Mouse (Mus musculus): Measurements from ENCODE around the gene Atf6b. TPM values are rescaled to one million over a fixed set of nuclear protein-coding genes. Genes with fewer than 3 reads are reported as not detected.

The Atf6b gene
- polyA plus RNA-seq, 2 experiments = 11.3 to 15.5 TPM

GRCm38 (mm10) chr17:34626062-34626772 is 20.7 kb upstream of the Atf6b start:
- DNase-seq (ENCODE audit: low read depth in 3 of 3, low spot score in 3 of 3) (no peak), ATAC-seq (ENCODE audit: insufficient read depth) (no peak)
- Histone ChIP-seq H3K27me3 (ENCODE audit: control insufficient read depth, insufficient read depth, low read length) (peaks cover 33% of the 10 kb centered on the region), H3K4me3 (ENCODE audit: insufficient read depth in 1 of 2, low read depth in 2 of 2, low read length in 2 of 2) (peak overlapping the region; percentile 74 to 84), H3K27ac (no peak overlapping the region), H3K4me2 (ENCODE audit: low read depth) (peak overlapping the region; percentile 88), H3K9me3 (ENCODE audit: control insufficient read depth, low read length) (no peaks in the 10 kb centered on the region), H3K9ac (replicated peaks) (peak overlapping the region; percentile 68), H3K4me1 (replicated peaks; ENCODE audit: control insufficient read depth in 2 of 2, insufficient read depth in 2 of 2, low read length in 1 of 2) (peaks cover 4 to 9% of the 10 kb centered on the region in 2 experiments), H3K36me3 (replicated peaks; ENCODE audit: control insufficient read depth, insufficient read depth, low read depth) (no peaks in the 10 kb centered on the region)
- TF ChIP-seq CTCF (IDR thresholded peaks at IDR 0.05; ENCODE audit: low read depth) (no peak), EP300 (IDR thresholded peaks at IDR 0.05; ENCODE audit: low read depth) (no peak)
- WGBS (ENCODE audit: insufficient replicate concordance) = 46% methylated on average over 16 of the region's 16 CpGs

- Histone ChIP-seq H3K9me3 (ENCODE audit: control insufficient read depth, low read length) (no peaks in the 10 kb centered on the region), H3K4me3 (ENCODE audit: insufficient read depth in 1 of 2, low read depth in 2 of 2, low read length in 2 of 2) (peak overlapping the region; percentile 74 to 84), H3K27ac (0 out of 2 replicates have a peak overlapping the region, but pooled peaks have one; percentile 23), H3K27me3 (ENCODE audit: control insufficient read depth, insufficient read depth, low read length) (peaks cover 38% of the 10 kb centered on the region), H3K4me2 (ENCODE audit: low read depth) (peak overlapping the region; percentile 88), H3K36me3 (replicated peaks; ENCODE audit: control insufficient read depth, insufficient read depth, low read depth) (no peaks in the 10 kb centered on the region), H3K4me1 (replicated peaks; ENCODE audit: control insufficient read depth in 2 of 2, insufficient read depth in 2 of 2, low read length in 1 of 2) (peaks cover 4 to 9% of the 10 kb centered on the region in 2 experiments), H3K9ac (replicated peaks) (peak overlapping the region; percentile 68)
- no peak for DNase-seq (ENCODE audit: low read depth in 3 of 3, low spot score in 3 of 3)
- under 1% methylated on average over 18 of the region's 18 CpGs for WGBS (ENCODE audit: insufficient replicate concordance)
- TF ChIP-seq CTCF (IDR thresholded peaks at IDR 0.05; ENCODE audit: low read depth) = peak; percentile 70
- TF ChIP-seq EP300 (IDR thresholded peaks at IDR 0.05; ENCODE audit: low read depth) = no peak
- peak; percentile 36; the same call in 1 of the 2 replicates for ATAC-seq (ENCODE audit: insufficient read depth)
Measured at GRCm38 (mm10) chr17:34626773-34627092, 20.2 kb upstream of the Atf6b start.

- Histone ChIP-seq H3K4me1 (replicated peaks; ENCODE audit: control insufficient read depth in 2 of 2, insufficient read depth in 2 of 2, low read length in 1 of 2) (peaks cover 8% of the 10 kb centered on the region in 2 experiments; a peak in 3 of 4 replicates), H3K27ac (peak overlapping the region; percentile 23; the same call in 1 of the 2 replicates), H3K36me3 (replicated peaks; ENCODE audit: control insufficient read depth, insufficient read depth, low read depth) (no peaks in the 10 kb centered on the region), H3K27me3 (ENCODE audit: control insufficient read depth, insufficient read depth, low read length) (peaks cover 44% of the 10 kb centered on the region), H3K4me3 (ENCODE audit: insufficient read depth in 1 of 2, low read depth in 2 of 2, low read length in 2 of 2) (peak overlapping the region; percentile 74 to 84), H3K4me2 (ENCODE audit: low read depth) (peak overlapping the region; percentile 88), H3K9ac (replicated peaks) (peak overlapping the region; percentile 68), H3K9me3 (ENCODE audit: control insufficient read depth, low read length) (no peaks in the 10 kb centered on the region)
- under 1% methylated on average over 44 of the region's 45 CpGs for WGBS (ENCODE audit: insufficient replicate concordance)
- DNase-seq (ENCODE audit: low read depth in 3 of 3, low spot score in 3 of 3) (peak in 1 of 3 experiments; percentile 54), ATAC-seq (ENCODE audit: insufficient read depth) (peak; percentile 70)
- no peak for TF ChIP-seq EP300 (IDR thresholded peaks at IDR 0.05; ENCODE audit: low read depth)
Measured at GRCm38 (mm10) chr17:34627093-34627942, 19.6 kb upstream of the Atf6b start.

GRCm38 (mm10) chr17:34627943-34628643 is 18.9 kb upstream of the Atf6b start, which contains the start of gene Ppt2:
TSS of gene Ppt2 (minus strand) at chr17:34628510.
- ATAC-seq (ENCODE audit: insufficient read depth) = peak; percentile 6; the same call in 1 of the 2 replicates
- DNase-seq (ENCODE audit: low read depth in 3 of 3, low spot score in 3 of 3) = no peak

More at GRCm38 (mm10) chr17:34627943-34628643, 18.9 kb upstream of the Atf6b start, which contains the start of gene Ppt2:
- WGBS (ENCODE audit: insufficient replicate concordance) = 9% methylated on average over 29 of the region's 29 CpGs
- peak within 1 kb of the TSS; percentile 68 for H3K9ac ChIP-seq (replicated peaks)
- H3K4me1 ChIP-seq (replicated peaks; ENCODE audit: control insufficient read depth in 2 of 2, insufficient read depth in 2 of 2, low read length in 1 of 2) = peaks cover 4 to 5% of the 10 kb centered on the region in 2 experiments; a peak in 3 of 4 replicates
- H3K4me2 ChIP-seq (ENCODE audit: low read depth) = peak within 1 kb of the TSS; percentile 88
- no peak within 1 kb of the TSS; the same call in 1 of the 2 replicates for H3K27ac ChIP-seq
- TF ChIP-seq EP300 (IDR thresholded peaks at IDR 0.05; ENCODE audit: low read depth) = no peak
- no peak for TF ChIP-seq CTCF (IDR thresholded peaks at IDR 0.05; ENCODE audit: low read depth)
- no peaks in the 10 kb centered on the region for H3K9me3 ChIP-seq (ENCODE audit: control insufficient read depth, low read length)
- peak within 1 kb of the TSS; percentile 74 to 84 for H3K4me3 ChIP-seq (ENCODE audit: insufficient read depth in 1 of 2, low read depth in 2 of 2, low read length in 2 of 2)
- H3K36me3 ChIP-seq (replicated peaks; ENCODE audit: control insufficient read depth, insufficient read depth, low read depth) = no peaks in the 10 kb centered on the region
- peaks cover 51% of the 10 kb centered on the region for H3K27me3 ChIP-seq (ENCODE audit: control insufficient read depth, insufficient read depth, low read length)

All from liver, embryonic 14.5 days (tissue).